ENCODE assay signal across 13 mouse cellular contexts in genomic region chr1:153045368-153045767, GRCm38 (mm10).
DNase-seq lines count a peak whose midpoint lies in the region; ATAC-seq and TF ChIP-seq lines count a peak whose summit lies in the region.
"Had no signal": no experiment of that assay in that cellular context is flagged by ENCODE, and none has a peak within 500 bp of the region (broad histone marks: within the 10 kb centered on the region; RNA-seq: fewer than 3 reads in every experiment).

No protein-coding gene starts in this region.

- TF ChIP-seq CTCF in lung, embryonic 14.5 days (IDR thresholded peaks at IDR 0.05; ENCODE audit: low read depth) = no peak
- TF ChIP-seq CTCF in lung, adult 2 months (IDR thresholded peaks at IDR 0.05; ENCODE audit: insufficient read depth, low read length) = no peak
- no peak for TF ChIP-seq CTCF in forebrain, postnatal 0 days (IDR thresholded peaks at IDR 0.05; ENCODE audit: low read depth)

- H3K9ac ChIP-seq in forebrain, embryonic 15.5 days (replicated peaks) = no peak overlapping the region
- no peak overlapping the region for H3K9ac ChIP-seq in forebrain, embryonic 11.5 days (ENCODE audit: low read length)
- H3K9ac ChIP-seq in lung, embryonic 14.5 days = no peak overlapping the region
- H3K9ac ChIP-seq in forebrain, postnatal 0 days = no peak overlapping the region
- H3K9ac ChIP-seq in intestine, embryonic 15.5 days = no peak overlapping the region
- H3K9ac ChIP-seq: liver, postnatal 0 days had no signal

- H3K4me2 ChIP-seq in forebrain, embryonic 15.5 days (replicated peaks) = no peak overlapping the region
- no peak overlapping the region for H3K4me2 ChIP-seq in forebrain, embryonic 11.5 days (ENCODE audit: low read depth, low read length, severe bottlenecking)
- H3K4me2 ChIP-seq in lung, embryonic 14.5 days = no peak overlapping the region
- no peak overlapping the region for H3K4me2 ChIP-seq in forebrain, postnatal 0 days (ENCODE audit: low read depth)
- H3K4me2 ChIP-seq in intestine, embryonic 15.5 days (replicated peaks) = no peak overlapping the region

- peak; percentile 83 for ATAC-seq in forebrain, embryonic 15.5 days (replicated peaks)
- ATAC-seq in forebrain, embryonic 11.5 days (replicated peaks; ENCODE audit: low FRiP score) = no peak
- ATAC-seq in lung, embryonic 14.5 days (ENCODE audit: insufficient read depth) = no peak
- ATAC-seq in forebrain, postnatal 0 days = peak; percentile 85
- ATAC-seq in intestine, embryonic 15.5 days = no peak
- ATAC-seq: intestine, embryonic 16.5 days; liver, postnatal 0 days had no signal

- TF ChIP-seq POLR2A in lung, adult 2 months (IDR thresholded peaks at IDR 0.05; ENCODE audit: borderline replicate concordance, extremely low read depth, low read depth, low read length) = no peak

- 44% methylated on average over 11 of the region's 11 CpGs for WGBS in forebrain, embryonic 15.5 days
- WGBS in forebrain, embryonic 11.5 days = 81% methylated on average over 11 of the region's 11 CpGs
- 62% methylated on average over 11 of the region's 11 CpGs for WGBS in lung, embryonic 14.5 days
- 53% methylated on average over 11 of the region's 11 CpGs for WGBS in lung, adult 2 months
- WGBS in forebrain, postnatal 0 days = 45% methylated on average over 11 of the region's 11 CpGs
- 77% methylated on average over 11 of the region's 11 CpGs for WGBS in intestine, embryonic 15.5 days

- H3K4me3 ChIP-seq in forebrain, embryonic 15.5 days = no peak overlapping the region
- H3K4me3 ChIP-seq in forebrain, embryonic 11.5 days (ENCODE audit: low read depth, low read length) = no peak overlapping the region
- no peak overlapping the region for H3K4me3 ChIP-seq in lung, embryonic 14.5 days (ENCODE audit: low read depth, low read length)
- H3K4me3 ChIP-seq in lung, adult 2 months (replicated peaks; ENCODE audit: extremely low read depth, low read depth, low read length) = no peak overlapping the region
- no peak overlapping the region for H3K4me3 ChIP-seq in forebrain, postnatal 0 days (ENCODE audit: low read depth, low read length)
- H3K4me3 ChIP-seq in intestine, embryonic 15.5 days (replicated peaks) = no peak overlapping the region
- H3K4me3 ChIP-seq: megakaryocyte, embryonic 14.5 days had no signal

- no peaks in the 10 kb centered on the region for H3K27me3 ChIP-seq in forebrain, embryonic 15.5 days
- H3K27me3 ChIP-seq in forebrain, embryonic 11.5 days (ENCODE audit: control insufficient read depth, insufficient read depth, low read length) = peaks cover 2% of the 10 kb centered on the region; the same call in 1 of the 2 replicates
- no peaks in the 10 kb centered on the region for H3K27me3 ChIP-seq in lung, embryonic 14.5 days (ENCODE audit: insufficient read depth, low read length)
- no peaks in the 10 kb centered on the region for H3K27me3 ChIP-seq in forebrain, postnatal 0 days (ENCODE audit: insufficient read depth, low read length)
- no peaks in the 10 kb centered on the region for H3K27me3 ChIP-seq in intestine, embryonic 15.5 days (replicated peaks)

- DNase-seq in forebrain, embryonic 11.5 days (ENCODE audit: low spot score) = no peak
- DNase-seq in lung, embryonic 14.5 days = peak; percentile 35
- DNase-seq in lung, adult 2 months = no peak
- DNase-seq in cerebellum, adult 11-12 months = peak; percentile 81
- DNase-seq in forebrain, postnatal 0 days = peak; percentile 74
- DNase-seq in kidney, postnatal 10 days = no peak
- DNase-seq: gastrocnemius, postnatal 36 days; kidney, postnatal 36 days; liver, postnatal 0 days had no signal

- H3K4me1 ChIP-seq in forebrain, embryonic 15.5 days = peaks cover 23% of the 10 kb centered on the region
- H3K4me1 ChIP-seq in forebrain, embryonic 11.5 days (replicated peaks; ENCODE audit: control insufficient read depth, insufficient read depth, low read length) = 0 out of 2 replicates have a peak, but pooled peaks cover 5% of the 10 kb centered on the region
- H3K4me1 ChIP-seq in lung, embryonic 14.5 days (ENCODE audit: insufficient read depth) = peaks cover 23% of the 10 kb centered on the region
- H3K4me1 ChIP-seq in lung, adult 2 months (ENCODE audit: control insufficient read depth, insufficient read depth, low read length) = peaks cover 5% of the 10 kb centered on the region
- peaks cover 6% of the 10 kb centered on the region for H3K4me1 ChIP-seq in forebrain, postnatal 0 days (ENCODE audit: insufficient read depth)
- 0 out of 2 replicates have a peak, but pooled peaks cover 4% of the 10 kb centered on the region for H3K4me1 ChIP-seq in intestine, embryonic 15.5 days (replicated peaks)
- H3K4me1 ChIP-seq: megakaryocyte, embryonic 14.5 days had no signal

- H3K9me3 ChIP-seq in forebrain, embryonic 15.5 days = no peaks in the 10 kb centered on the region
- no peaks in the 10 kb centered on the region for H3K9me3 ChIP-seq in forebrain, embryonic 11.5 days (ENCODE audit: control insufficient read depth, low read length)
- H3K9me3 ChIP-seq in lung, embryonic 14.5 days (ENCODE audit: low read depth, low read length) = no peaks in the 10 kb centered on the region
- no peaks in the 10 kb centered on the region for H3K9me3 ChIP-seq in forebrain, postnatal 0 days (ENCODE audit: low read length)
- no peaks in the 10 kb centered on the region for H3K9me3 ChIP-seq in intestine, embryonic 15.5 days

- 0 out of 2 replicates have a peak overlapping the region, but pooled peaks have one; percentile 32 for H3K27ac ChIP-seq in forebrain, embryonic 15.5 days (replicated peaks)
- no peak overlapping the region for H3K27ac ChIP-seq in forebrain, embryonic 11.5 days (ENCODE audit: low read depth, low read length)
- H3K27ac ChIP-seq in lung, embryonic 14.5 days (ENCODE audit: low read depth) = no peak overlapping the region
- H3K27ac ChIP-seq in forebrain, postnatal 0 days (ENCODE audit: low read depth, low read length) = no peak overlapping the region
- H3K27ac ChIP-seq in intestine, embryonic 15.5 days = no peak overlapping the region

- no peaks in the 10 kb centered on the region for H3K36me3 ChIP-seq in forebrain, embryonic 15.5 days
- no peaks in the 10 kb centered on the region for H3K36me3 ChIP-seq in forebrain, embryonic 11.5 days (ENCODE audit: control insufficient read depth, insufficient read depth, low read length)
- H3K36me3 ChIP-seq in lung, embryonic 14.5 days (ENCODE audit: insufficient read depth) = no peaks in the 10 kb centered on the region
- no peaks in the 10 kb centered on the region for H3K36me3 ChIP-seq in forebrain, postnatal 0 days (ENCODE audit: insufficient read depth)
- no peaks in the 10 kb centered on the region for H3K36me3 ChIP-seq in intestine, embryonic 15.5 days

Comparison
In these comparisons a context has a peak if more than half of its experiments do, and no peak if none do; other contexts are left out.
1. ATAC-seq: peak in forebrain, embryonic 15.5 days (single experiment) and forebrain, postnatal 0 days (single experiment); none in forebrain, embryonic 11.5 days (single experiment), lung, embryonic 14.5 days (single experiment) and intestine, embryonic 15.5 days (single experiment).
2. DNase-seq: peak in lung, embryonic 14.5 days (single experiment), cerebellum, adult 11-12 months (single experiment) and forebrain, postnatal 0 days (single experiment); none in forebrain, embryonic 11.5 days (single experiment), lung, adult 2 months (single experiment) and kidney, postnatal 10 days (single experiment).